Mouse (Mus musculus) cerebellum, adult 9-11 months (tissue): ENCODE data around the gene Mrpl17.

Experiments
- DNase-seq: peaks from one replicate; pipeline ENCODE4 v3.0.0; 2022

The Mrpl17 gene

GRCm38 (mm10) chr7:105784556-105784955, 26.3 kb downstream of the Mrpl17 start:
- DNase-seq = no peak

DNA sequence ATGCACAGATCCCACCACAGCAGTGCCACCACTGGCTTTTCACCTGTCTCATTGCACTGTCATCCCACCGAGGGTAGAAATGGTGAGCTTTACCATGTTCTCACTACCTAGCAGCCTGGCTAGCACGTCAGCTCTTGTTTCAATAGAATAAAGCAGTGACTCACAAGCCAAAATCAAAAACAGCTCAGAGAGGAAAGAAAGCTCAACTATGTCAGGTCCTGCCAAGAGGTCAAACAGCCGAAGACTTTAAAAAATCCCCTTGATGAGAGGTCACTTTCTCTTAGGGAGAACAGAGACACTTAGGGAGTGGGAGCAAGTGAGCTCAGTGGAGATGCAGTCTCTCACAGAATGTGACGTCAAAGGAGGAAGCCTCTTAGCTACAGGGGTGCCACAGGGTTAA, 27.0 kb downstream of the Mrpl17 start:
- no peak for DNase-seq

DNA sequence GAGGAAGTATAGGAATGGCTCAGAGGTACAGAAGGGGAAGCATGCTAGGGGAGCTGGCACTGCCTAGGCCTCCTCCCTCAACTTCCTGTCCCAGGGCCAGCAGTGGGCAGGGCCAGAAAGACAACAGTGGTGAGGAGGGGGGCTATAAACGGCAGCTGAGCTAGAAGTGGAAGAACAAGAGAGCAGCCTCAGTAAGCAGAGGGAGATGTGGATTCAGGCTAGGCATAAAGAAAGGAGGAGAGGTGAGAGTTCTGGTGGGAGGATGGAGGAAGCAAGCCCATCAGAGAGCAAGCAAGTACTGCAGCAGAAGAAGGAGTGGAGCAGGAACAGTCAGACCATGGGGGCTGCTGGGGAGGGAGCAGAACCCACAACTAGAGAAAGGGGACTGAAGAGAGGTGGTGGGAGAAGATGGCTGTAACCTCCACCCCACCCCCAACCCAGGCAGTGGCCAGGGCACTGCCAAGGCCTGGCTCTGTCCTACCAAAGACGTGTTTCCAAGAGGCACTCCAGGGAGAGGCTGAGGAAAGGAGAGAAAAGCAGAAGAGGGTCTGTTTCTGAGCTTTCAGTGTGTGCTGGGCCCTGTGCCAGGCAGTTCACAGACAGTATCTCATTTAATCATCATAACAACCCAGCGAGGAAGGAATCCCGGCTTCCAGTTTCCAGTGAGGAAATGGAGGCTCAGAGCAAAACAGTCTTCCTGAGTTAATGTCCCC, 32.2 kb downstream of the Mrpl17 start:
- DNase-seq = no peak

GRCm38 (mm10) chr7:105777797-105778552, 32.9 kb downstream of the Mrpl17 start:
- DNase-seq = no peak

DNA sequence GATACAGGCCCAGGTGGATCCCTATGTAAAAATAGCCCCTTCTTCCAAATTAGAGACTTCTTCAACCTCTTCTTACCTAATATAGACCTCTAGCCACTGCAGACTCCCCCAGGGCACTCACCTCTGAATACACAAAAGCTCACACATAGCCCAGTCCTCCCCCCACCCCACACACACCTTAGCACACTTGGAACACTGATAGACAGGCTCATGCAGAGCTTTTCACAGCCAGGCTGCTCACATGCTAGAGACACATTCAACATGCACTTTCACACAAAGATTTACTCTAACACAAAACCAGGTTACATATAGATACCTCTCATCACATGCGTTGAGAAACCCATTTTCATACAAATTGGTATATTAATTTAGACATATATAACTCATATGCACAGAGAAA, 33.6 kb downstream of the Mrpl17 start:
- DNase-seq = no peak

DNA sequence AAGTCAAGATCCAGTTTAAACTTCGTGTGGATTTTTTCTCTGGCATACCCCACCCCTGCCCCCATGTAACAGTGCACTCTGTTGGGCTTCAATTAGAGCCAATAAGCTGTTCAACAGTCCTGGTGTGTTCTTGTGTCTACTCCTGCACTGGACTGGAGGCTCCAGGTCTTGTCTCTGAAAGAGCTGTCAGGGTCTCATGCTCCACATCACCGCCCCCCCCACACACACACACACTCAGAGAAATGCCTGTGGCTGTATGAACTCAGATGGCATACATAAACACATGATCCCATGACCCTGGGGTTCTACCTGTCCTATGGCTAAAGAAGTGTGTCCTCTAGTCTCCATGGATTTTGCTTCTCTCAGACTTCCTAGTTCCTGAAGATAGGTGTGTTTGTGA, 34.9 kb downstream of the Mrpl17 start:
- no peak for DNase-seq

DNA sequence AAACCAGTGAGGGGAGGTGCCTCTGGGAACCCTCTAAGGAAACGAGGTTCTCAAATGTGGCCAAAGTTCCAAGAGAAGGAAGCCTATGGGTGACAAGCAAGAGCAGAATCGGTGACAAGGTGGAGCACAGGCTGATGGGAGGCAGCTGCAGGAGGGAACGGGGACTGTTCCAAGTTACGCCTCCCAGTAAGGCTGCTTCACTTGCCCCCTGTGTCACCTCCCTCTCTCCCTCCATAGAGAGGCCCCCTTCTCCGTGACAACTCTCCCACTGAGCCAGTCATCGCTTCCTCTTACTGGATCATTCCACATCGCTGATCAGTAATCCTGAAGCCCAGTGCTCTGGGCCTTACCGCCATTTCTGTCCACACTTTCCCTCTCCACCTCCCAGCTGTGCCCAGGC, 36.2 kb downstream of the Mrpl17 start:
- no peak for DNase-seq

- DNase-seq = no peak
These were observed 37.9 kb downstream of the Mrpl17 start for GRCm38 (mm10) chr7:105773041-105773440.

DNA sequence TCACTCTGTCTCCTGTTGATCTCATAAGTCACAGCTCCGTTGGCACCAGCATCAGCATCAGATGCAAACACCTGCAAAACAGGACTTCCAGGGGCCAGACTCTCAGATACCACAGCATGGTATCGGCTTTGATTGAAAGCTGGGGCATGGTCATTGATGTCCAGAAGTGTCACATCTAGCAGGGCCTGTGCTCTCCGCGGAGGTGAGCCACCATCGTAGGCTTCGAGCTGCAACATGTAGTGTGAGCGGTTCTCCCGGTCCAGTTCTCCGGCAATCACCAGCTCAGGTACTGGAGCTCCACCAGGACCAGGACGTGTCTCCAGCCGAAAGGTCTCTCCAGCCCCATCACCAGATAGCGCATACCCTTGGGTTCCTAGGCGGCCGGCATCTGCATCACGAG, 38.6 kb downstream of the Mrpl17 start:
- DNase-seq = no peak

- no peak for DNase-seq
These were observed 40.9 kb downstream of the Mrpl17 start for GRCm38 (mm10) chr7:105769959-105770358.

DNA sequence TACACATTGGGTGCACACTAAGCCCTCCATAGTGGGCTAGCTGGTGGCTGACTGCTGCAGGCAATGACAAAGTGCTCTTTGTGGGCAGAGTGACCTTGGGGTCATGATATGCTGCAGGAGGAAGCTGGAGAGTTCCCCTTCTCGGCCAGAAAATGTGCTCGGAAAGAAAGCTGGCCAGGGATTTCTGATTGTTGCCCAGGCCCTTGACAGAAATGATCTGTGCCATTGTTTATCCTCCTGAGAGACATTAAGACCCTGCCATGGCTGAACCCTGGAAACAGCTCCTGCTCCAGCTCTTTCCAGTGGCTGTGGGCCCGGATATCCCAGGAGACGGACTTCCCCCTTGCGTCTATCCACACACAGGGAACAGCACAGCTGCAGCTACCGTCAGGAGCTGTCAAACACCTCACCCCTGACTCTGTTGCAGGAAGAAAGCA, 43.2 kb downstream of the Mrpl17 start:
- DNase-seq = no peak

DNA sequence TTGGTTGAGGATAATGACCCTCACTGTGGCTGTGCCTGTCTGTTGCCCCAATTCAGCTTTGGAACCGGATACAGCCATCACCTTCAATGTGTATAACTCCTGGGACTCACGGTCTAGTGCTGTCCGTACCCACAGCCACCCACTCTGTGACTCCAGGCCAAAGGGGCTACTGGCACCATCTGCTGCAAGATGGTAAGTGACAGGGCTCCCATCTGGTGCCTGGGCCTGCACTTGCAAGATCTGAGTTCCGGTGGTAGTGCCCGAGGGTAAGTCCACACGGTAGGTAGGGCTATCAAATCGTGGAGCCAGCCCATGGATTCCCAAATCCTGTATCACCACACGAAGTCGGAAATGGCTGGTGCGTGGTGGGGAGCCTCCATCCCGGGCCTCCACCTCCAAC, 46.6 kb downstream of the Mrpl17 start:
- DNase-seq = no peak

DNA sequence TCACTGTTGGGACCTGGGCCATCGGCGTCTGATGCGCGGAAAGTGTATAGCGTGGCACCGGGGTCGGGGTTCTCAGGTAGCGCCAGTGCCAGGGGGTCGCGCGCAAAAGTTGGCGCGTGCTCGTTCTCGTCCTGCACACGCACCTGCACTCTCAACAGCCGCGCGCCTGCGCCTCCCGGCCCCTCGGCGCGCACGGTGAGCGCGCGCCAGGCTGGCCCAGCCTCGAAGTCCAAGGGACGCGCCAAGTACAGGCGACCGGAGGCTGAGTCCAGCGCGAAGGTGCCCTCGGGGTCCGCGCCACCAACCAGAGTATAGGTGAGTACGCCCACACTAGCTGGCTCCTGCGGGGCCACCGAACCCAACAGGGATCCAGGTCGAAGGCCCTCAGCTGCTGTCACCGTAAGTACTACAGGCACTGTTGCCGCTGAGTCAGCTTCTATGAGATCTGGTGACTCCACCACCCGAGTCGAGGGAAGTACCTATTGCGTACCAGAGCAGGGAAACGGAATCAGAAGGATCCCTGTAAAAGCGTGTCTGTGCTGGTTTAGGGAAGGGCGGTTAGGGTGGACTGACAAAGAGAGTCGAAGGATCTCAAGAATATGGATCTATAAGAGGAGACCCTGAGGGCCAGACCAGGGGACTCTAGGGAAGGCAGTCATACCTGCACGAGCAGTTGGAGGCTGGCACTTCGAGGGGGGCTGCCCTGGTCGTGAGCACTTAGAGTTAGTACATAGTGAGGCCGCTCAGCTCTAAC, 48.2 kb downstream of the Mrpl17 start:
- no peak for DNase-seq

DNA sequence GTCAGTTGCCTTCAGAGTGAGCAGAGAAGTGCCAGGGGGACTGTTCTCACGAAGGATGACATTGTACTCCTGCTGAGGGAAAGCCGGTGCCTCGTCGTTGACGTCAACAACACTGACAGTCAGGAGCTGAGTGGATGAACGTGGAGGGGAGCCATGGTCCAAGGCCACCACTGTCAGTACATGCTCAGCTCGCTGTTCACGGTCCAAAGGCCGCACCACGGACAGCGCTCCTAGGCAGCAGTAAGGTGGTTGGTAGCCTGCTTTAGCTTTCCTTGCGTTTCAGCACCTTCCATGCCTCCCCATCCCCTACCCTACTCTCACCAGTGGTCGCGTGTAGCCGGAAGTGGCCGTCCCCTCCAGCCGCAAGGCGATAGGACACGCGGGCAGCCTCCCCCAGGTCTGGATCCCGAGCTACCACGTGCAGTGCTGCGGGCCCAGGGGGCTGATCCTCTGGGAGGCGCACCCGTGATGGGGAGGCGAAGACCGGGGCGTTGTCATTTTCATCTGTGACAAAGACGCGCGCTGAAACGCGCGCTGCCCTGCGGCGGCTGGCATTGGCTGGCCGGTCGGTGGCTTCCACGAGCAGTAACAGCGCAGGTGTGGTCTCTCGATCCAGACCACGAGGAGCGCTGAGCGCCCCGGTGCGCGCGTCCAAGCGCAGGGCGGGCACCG, 49.0 kb downstream of the Mrpl17 start:
- no peak for DNase-seq

GRCm38 (mm10) chr7:105753281-105753680, 57.6 kb downstream of the Mrpl17 start:
- DNase-seq = peak; percentile 57
